Mouse (Mus musculus) kidney, adult 2 months (tissue): Measurements from ENCODE around the gene Clstn1. TPM values are rescaled to one million over a fixed set of nuclear protein-coding genes. Genes with fewer than 3 reads are reported as not detected.

Experiments used
- DNase-seq: peaks from one replicate; pipeline ENCODE4 v3.0.0; 2021
- H3K27ac ChIP-seq: fragments of 200-500 bp; 2 replicates; pipeline ENCODE4 v1.5.1; 2012; ENCODE audit warnings: low read depth, low read length, control low read depth, inconsistent platforms; ENCODE audit not compliant: insufficient read depth
- H3K27me3 ChIP-seq: fragments of 200-500 bp; replicated peaks from 2 replicates; pipeline ENCODE4 v1.6.1; 2012; ENCODE audit warnings: mild to moderate bottlenecking, moderate library complexity, low read length, inconsistent platforms; ENCODE audit not compliant: control insufficient read depth, insufficient read depth
- H3K36me3 ChIP-seq: fragments of 200-500 bp; 2 replicates; pipeline ENCODE4 v1.6.1; 2012; ENCODE audit warnings: mild to moderate bottlenecking, moderate library complexity, low read length, inconsistent platforms; ENCODE audit not compliant: control insufficient read depth, insufficient read depth
- H3K4me1 ChIP-seq: fragments of 200-500 bp; 2 replicates; pipeline ENCODE4 v1.6.1; 2011; ENCODE audit warnings: low read length; ENCODE audit not compliant: control insufficient read depth, insufficient read depth
- H3K4me3 ChIP-seq: fragments of 200-500 bp; 2 replicates; pipeline ENCODE4 v1.5.1; 2011; ENCODE audit warnings: mild to moderate bottlenecking, low read depth, low read length, control low read depth; ENCODE audit not compliant: insufficient read depth
- CTCF ChIP-seq: fragments of 200-500 bp; conservative IDR thresholded peaks from 2 replicates; pipeline ENCODE4 v1.5.1; 2011; ENCODE audit warnings: low read depth, mild to moderate bottlenecking, control low read depth, low read length, moderate library complexity, mixed read lengths; ENCODE audit not compliant: insufficient read depth, insufficient read length
- POLR2A ChIP-seq: fragments of 200-500 bp; IDR thresholded peaks from one replicate; pipeline ENCODE4 v1.6.1; 2011; ENCODE audit warnings: low read depth, low read length, control low read depth
- WGBS: fragments of 180-500 bp; shearing (Covaris S2); methylation state at CpG from one replicate; pipeline ENCODE4 v1.1.7; 2018; 5-methylcytosine and 5-hydroxymethylcytosine counted together
- polyA plus RNA-seq: library from polyadenylated mRNA; depleted of rRNA; stranded (reverse); fragments of >200 nt; gene quantifications from 2 replicates; pipeline ENCODE4 v1.2.3, GENCODE M21; 2012

Gene Clstn1
- polyA plus RNA-seq, 1 experiment: 44.9 TPM

DNA sequence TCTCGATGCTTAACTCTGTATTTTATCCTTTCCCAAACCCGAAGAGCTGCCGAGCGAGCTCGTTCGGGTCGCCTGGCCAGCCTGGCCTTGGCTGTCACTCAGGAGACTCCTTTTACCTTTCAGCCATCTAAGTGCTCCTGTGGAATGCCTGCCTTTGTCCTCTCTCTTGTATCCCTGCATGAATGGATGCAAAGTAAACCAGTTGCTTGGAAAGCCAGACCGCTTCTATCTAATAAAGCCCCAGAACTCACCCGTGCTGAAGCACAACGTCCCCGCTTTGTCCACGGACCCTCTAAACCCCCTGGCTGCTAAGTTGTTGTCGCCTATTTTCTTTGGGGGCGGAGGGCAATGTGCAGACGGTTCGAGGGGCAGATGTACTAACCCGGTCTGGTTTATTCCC is 40.5 kb downstream of the Clstn1 start:
- no peak overlapping the region for H3K27ac ChIP-seq
- H3K27me3 ChIP-seq: no peaks in the 10 kb centered on the region
- no peaks in the 10 kb centered on the region for H3K36me3 ChIP-seq
- DNase-seq: no peak
- no peak overlapping the region for H3K4me3 ChIP-seq
- no peaks in the 10 kb centered on the region for H3K4me1 ChIP-seq
- TF ChIP-seq POLR2A (no peak), CTCF (no peak)
- WGBS: 90% methylated on average over 17 of the region's 17 CpGs

DNA sequence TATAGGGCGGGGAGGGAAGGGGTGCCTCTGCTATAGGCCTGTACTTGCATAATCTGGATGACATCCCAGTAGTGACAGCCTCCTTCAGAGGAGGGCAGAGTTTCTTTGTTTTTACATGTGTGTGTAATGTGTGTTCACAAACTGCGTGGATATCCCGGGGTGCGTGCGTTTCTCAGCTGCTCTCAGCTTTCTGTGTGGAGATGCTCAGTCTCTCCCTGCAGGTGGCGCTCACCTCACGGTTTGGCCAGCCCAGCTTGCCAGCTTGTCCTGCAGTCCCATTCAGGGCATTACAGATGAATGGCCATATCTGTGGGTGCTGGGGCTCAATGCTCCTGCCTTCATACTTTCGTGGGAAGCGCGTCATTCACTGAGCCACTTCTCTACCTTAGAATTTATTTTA is 42.1 kb downstream of the Clstn1 start:
- H3K27ac ChIP-seq: no peak overlapping the region
- peak; percentile 39 for DNase-seq
- no peaks in the 10 kb centered on the region for H3K36me3 ChIP-seq
- no peaks in the 10 kb centered on the region for H3K4me1 ChIP-seq
- WGBS: 77% methylated on average over 10 of the region's 10 CpGs
- H3K4me3 ChIP-seq: no peak overlapping the region
- TF ChIP-seq CTCF (peak; percentile 73), POLR2A (no peak)
- H3K27me3 ChIP-seq: no peaks in the 10 kb centered on the region

DNA sequence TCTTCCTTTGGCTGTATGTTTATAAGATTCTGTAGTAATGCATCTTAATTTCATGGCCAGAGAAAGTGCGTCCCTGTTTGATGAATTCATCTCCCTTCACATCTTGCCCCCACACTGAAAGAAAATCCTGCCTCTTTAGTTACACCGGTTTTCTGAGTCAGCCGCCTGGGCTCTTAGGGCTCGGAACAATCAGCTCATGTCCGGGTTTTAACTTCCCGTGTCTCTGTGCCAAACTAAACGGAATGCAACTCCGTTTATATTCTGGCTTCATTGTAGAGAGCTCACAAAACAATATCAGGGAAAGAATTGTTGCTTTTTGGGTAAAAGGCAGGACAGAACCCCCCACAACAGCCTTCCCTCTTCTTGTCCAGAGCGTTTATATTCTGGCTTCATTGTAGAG is 42.5 kb downstream of the Clstn1 start:
- Histone ChIP-seq H3K27ac (no peak overlapping the region), H3K4me3 (no peak overlapping the region), H3K4me1 (no peaks in the 10 kb centered on the region), H3K36me3 (no peaks in the 10 kb centered on the region), H3K27me3 (no peaks in the 10 kb centered on the region)
- no peak for TF ChIP-seq POLR2A
- TF ChIP-seq CTCF: no peak
- 58% methylated on average over 9 of the region's 9 CpGs for WGBS
- DNase-seq: no peak

DNA sequence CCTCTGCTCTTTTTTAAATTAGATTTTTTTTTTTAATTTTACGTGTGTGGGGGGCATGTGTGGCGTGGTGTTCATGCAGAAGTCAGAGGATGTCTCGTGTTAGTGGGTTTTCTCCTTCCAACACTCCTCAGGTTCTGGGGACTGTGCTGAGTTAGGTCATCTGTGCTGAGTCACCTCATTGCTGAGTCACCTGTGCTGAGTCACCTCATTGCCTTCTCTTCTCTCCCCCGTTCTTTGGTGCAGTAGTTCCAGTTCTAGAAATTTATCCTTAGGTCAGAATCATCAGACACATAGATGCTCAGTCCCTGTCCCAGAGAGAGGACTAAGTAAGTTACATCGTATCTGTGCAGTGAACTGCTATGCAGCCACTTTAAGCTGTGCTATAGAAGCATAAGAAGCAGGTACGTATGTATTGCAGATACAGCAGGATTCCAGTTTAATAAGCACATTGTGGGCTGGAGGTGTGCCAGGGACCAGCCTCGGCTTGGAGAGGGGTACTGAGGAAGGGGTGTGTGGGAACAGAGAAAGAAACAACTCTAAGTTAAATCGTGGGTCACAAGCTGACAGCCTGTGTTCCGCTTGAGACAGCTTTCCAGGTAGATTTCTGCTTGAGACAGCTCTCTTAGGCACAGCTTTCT is 46.5 kb downstream of the Clstn1 start:
- WGBS: 87% methylated on average over 9 of the region's 9 CpGs
- no peak overlapping the region for H3K4me3 ChIP-seq
- no peaks in the 10 kb centered on the region for H3K27me3 ChIP-seq
- no peaks in the 10 kb centered on the region for H3K4me1 ChIP-seq
- no peak for DNase-seq
- no peak for TF ChIP-seq CTCF
- TF ChIP-seq POLR2A: no peak
- H3K36me3 ChIP-seq: no peaks in the 10 kb centered on the region
- H3K27ac ChIP-seq: no peak overlapping the region

DNA sequence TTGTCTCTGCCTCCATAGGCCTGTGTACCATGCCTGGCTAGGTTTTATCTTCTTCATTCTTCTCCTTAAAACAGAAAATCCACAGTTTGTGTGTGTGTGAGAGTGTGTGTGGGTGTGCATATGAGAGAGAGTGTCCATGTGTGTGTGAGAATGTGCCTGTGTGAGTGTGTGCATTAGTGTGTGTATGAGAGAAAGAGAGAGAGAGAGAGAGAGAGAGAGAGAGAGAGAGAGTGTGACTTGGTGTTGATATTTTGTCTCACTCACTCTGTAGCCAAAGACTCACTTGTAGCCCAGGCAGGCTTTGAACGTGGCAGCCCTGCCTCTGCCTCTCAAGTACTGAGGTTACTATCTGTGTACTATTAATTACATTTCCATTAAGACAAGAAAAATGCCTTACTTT is 47.9 kb downstream of the Clstn1 start:
- 82% methylated on average over 1 of the region's 1 CpGs for WGBS
- TF ChIP-seq CTCF: no peak
- TF ChIP-seq POLR2A: no peak
- DNase-seq: no peak
- no peak overlapping the region for H3K27ac ChIP-seq
- H3K36me3 ChIP-seq: no peaks in the 10 kb centered on the region
- H3K27me3 ChIP-seq: no peaks in the 10 kb centered on the region
- H3K4me3 ChIP-seq: no peak overlapping the region
- no peaks in the 10 kb centered on the region for H3K4me1 ChIP-seq

DNA sequence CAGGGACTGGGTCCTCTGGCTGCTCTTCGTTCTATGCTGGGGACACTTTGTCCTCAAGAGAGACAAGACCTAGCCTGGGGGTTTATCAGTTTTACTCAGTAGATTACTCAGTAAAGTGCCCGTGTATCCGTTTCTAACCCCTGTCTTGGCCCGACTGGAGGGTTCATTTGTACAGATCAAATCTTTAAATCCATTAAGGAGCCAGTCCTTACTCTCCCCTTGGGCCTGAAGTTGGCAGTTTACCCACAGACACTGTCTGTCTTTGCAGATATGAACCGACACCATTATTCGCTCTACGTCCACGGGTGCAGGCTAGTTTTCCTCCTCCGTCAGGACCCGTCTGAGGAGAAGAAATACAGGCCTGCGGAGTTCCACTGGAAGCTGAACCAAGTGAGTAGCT is 48.7 kb downstream of the Clstn1 start:
- Histone ChIP-seq H3K36me3 (no peaks in the 10 kb centered on the region), H3K4me1 (no peaks in the 10 kb centered on the region), H3K4me3 (no peak overlapping the region), H3K27ac (no peak overlapping the region), H3K27me3 (no peaks in the 10 kb centered on the region)
- DNase-seq: no peak
- WGBS: 91% methylated on average over 11 of the region's 11 CpGs
- TF ChIP-seq CTCF (no peak), POLR2A (no peak)

DNA sequence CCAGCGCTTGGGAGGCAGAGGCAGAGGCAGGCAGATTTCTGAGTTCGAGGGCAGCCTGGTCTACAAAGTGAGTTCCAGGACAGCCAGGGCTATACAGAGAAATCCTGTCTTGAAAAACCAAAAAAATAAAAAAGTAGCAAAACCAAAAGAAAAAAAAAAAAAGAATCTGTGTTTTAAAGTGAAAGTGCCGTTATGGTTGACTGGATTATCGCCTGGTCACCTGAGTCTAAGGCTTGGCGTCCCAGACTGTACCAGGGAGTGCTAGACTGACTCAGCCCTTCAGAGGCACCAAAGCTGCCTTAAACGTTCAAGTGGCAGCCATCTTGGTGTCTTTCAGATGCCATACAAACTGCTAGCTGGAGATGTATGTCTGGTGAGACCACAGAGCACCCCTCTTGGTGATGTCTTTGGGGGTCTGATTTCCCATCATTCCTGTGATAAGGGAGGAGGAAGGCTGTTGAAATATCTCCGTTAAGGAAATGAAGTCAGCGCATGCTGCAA is 49.7 kb downstream of the Clstn1 start:
- no peaks in the 10 kb centered on the region for H3K36me3 ChIP-seq
- no peak overlapping the region for H3K4me3 ChIP-seq
- 80% methylated on average over 8 of the region's 8 CpGs for whole genome bisulfite sequencing
- DNase-seq: no peak
- H3K27me3 ChIP-seq: no peaks in the 10 kb centered on the region
- H3K4me1 ChIP-seq: no peaks in the 10 kb centered on the region
- no peak for TF ChIP-seq POLR2A
- TF ChIP-seq CTCF: no peak
- H3K27ac ChIP-seq: no peak overlapping the region

DNA sequence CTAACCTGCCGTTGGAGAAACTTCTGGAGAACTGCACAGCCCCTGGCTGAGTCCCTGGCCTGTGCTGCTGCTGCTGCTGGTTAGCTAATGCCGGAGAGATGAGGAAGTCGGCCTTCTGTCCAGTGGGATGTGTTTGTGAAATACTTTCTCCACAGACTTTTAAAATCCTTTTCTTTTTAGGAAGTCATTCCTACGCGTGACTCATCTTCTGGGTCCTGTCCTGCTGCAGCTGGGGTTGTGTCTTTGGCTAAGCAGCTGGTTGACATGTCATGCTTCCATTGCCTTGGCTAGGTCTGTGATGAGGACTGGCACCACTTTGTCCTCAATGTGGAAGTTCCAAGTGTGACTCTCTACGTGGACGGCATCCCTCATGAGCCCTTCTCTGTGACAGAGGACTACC is 51.7 kb downstream of the Clstn1 start:
- Histone ChIP-seq H3K4me1 (no peaks in the 10 kb centered on the region), H3K27ac (no peak overlapping the region), H3K27me3 (no peaks in the 10 kb centered on the region), H3K4me3 (no peak overlapping the region), H3K36me3 (no peaks in the 10 kb centered on the region)
- no peak for TF ChIP-seq CTCF
- no peak for TF ChIP-seq POLR2A
- no peak for DNase-seq
- WGBS: 88% methylated on average over 7 of the region's 7 CpGs
